Mouse (Mus musculus) liver, adult (tissue): ENCODE results near the gene Lypd6b.

Experiments
- GATA4 ChIP-seq: IDR thresholded peaks from 2 replicates; pipeline ENCODE4 v1.6.1; 2014; ENCODE audit warnings: mild to moderate bottlenecking, low read length; ENCODE audit not compliant: insufficient replicate concordance

The Lypd6b gene

DNA sequence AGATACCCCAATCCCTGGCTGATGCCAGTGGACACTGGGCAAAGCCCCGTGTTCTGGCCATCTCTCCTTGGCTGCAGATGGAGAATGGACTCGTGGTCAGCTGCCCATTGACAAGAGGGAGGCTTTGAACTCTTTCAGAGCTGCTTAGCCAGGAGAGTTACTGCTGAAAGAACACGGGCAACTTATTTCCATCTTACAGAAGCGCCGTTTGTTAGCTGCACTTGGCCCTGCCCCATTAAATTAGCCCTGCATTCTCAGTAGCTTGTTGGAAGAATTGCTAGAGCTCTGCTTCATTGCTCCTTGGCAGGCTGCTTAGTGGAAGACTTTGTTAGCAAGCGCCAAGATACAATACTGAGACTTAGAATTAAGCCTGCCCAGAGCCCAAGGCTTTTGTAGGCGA is 81.6 kb downstream of the Lypd6b start:
- TF ChIP-seq GATA4: no peak

DNA sequence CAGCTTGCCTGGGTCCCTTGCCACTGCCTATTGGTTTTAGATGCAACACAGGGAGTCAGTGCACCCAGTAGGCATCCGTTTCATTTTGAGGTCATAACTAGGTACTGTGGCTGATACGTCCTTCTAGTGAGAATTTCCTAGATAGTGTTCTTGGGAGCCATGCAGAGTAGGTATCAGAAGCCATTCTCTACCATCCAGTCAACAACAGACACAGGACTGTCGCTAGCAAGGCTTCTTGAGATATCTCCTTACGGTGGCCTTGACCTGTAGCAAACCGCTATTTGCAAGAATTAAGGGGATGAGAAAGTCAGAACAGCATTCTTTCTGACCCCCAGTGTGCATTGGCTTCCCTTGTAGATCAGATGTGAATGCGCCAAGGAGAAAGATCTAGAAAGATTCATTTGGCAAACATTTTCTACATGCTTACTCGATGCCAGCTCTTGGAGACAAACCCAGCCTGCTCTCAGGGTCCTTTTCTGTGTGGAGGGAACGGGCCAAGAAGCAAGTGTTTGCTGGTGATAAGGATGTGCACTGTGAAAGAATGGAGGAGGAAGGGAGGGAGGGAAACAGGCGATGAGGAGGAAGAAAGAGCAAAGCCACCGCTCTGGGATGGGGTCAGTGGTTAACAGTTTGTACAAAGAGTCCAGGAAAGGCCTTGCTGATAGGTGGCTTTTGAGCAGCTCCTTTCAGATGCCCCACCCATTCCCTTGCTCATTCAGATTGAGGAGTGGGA is 82.5 kb downstream of the Lypd6b start:
- TF ChIP-seq GATA4: no peak

DNA sequence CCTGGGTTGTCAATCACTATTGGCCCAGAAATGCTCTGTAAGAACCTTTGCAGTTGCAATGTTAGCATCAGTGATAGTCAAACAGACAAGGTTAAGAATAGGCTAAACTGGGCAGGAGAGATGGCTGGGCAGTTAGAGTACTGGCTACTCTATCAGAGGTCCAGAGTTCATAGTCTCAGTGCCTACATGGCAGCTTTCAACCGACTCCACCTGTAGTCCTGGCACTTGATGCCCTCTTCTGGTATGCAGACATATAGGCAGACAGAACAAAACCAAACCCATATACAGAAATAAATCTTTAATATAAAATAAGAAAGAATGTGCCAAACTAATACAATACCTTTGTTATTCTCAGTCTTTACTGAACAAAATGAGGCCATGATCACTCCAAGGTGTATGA is 83.5 kb downstream of the Lypd6b start:
- TF ChIP-seq GATA4: no peak

DNA sequence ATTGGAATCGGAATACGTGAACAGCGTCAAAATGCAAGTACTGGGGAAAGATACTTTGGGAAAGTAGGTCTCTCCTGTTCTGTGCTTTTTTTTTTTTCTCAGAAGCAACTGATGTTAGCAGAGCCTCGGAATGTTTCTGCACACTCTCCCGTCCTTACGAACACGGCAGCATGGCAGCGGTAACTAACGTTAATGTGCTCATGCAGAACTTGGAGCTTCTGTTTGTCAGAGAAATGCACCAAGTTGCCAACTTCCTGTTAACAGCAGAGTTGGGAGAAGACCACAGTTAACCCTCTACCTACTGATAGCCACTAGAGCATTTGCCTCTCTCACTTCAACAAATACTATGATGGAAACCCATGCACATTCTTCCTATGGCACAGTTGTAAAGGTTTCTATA is 93.0 kb downstream of the Lypd6b start:
- no peak for TF ChIP-seq GATA4

DNA sequence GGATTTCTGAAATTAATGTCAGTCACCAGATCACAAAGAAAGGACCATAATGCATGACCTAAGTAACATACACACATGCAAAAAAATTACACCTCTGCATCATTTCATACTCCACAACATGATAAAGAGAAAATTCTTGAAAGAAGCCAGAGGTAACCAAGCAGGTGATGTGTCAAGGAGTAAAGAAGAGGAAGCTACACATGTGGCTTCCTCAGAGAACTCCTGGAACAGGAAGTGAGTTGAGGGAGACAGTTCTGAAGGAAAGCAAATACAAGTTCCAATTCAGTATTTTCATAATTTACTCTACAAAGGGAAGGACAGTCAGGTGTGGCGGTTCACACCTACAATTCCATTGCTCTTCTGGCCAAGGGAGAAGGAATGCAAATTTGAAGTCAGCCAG is 93.5 kb downstream of the Lypd6b start:
- no peak for TF ChIP-seq GATA4

DNA sequence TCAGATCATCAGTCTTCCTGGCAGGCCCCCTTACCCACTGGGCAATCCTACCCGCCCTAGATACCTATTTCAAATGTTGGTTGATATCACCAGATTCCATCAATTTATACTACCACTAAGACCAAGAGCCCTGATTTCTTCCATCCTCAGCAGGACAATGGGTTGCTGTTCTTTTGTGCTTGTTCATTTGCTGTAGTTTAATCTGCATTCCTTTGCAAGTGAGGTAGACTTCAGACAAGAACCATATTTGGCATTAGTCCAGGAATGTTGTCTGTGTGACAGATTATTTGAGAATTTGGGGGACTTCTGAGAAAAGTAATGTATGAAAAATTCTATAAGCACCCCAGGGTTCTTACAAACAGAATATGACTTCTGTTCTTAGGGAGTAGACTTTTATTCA is 95.0 kb downstream of the Lypd6b start:
- TF ChIP-seq GATA4: no peak

DNA sequence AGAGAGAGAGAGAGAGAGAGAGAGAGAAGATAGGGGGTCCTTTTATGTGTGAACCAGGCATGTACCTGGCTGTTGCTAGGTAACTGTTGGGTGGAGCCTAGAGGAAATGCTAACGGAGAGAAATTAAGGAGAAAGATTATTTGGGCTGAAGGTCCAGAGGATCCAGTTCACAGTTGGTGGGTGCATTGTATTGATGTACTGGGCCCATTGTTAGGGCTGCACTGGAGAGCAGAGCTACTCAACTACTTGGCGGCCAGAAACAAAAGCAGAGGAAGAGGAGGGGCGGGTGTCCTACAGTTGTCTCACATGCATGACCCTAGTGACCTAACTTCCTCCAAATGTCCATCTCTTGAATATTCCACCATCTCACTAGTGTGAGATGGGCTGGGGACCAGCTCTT is 96.5 kb downstream of the Lypd6b start:
- no peak for TF ChIP-seq GATA4

DNA sequence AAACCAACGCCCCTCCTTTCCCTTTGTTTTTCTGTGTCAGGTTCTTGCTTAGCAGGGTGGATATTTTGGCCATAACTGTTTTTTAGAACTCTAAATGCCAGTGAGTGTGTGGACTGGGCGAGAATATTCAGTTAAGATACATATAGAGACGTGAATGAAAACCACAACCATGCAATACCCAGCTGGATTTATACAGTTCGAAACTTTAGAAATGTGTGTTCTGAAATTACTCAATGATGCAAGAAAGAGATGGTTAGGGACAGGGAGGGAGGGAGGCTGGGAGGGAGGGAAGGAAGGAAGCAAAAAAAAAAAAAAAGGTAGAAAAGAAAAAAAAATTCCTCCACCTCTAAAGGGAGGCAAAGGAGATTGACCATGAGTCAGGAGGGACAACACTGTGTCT is 98.7 kb downstream of the Lypd6b start:
- TF ChIP-seq GATA4: no peak

DNA sequence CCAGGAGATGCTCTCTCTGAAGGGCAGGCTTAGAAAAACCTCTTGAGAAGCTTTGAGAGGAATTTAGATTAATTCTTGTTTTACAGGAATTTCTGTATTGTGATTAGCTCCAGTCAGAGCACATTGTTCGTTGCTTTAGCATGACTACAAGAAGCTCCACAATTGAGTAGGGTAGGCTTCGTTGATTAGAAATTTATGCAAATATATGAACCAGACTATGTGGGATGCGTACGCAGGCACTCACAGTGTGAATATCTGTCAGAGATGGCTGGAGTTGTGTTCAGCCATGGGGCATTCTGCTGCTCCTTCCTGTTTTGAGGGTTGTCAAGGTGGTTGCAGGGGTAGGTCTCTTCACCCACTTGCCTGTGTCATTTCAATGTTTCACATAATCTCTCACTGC is 100.9 kb downstream of the Lypd6b start:
- no peak for TF ChIP-seq GATA4

DNA sequence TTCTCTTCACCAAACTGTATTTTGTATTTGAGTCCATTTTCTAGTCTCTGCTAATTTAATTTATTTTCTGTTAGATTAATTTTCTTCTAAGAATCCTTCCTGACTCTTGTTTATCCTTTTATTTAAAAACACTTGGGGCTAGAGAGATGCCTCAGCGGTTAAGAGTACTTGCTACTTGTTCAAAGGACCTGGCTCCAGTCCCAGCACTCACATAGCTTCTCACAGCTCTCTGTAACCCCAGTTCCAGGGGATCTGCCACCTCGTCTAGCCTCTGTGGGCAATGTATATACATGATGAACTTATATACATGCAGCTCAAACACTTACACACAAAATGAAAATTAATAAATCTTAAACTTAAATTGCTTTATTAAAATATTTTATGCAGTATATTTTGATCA is 103.2 kb downstream of the Lypd6b start:
- TF ChIP-seq GATA4: no peak

DNA sequence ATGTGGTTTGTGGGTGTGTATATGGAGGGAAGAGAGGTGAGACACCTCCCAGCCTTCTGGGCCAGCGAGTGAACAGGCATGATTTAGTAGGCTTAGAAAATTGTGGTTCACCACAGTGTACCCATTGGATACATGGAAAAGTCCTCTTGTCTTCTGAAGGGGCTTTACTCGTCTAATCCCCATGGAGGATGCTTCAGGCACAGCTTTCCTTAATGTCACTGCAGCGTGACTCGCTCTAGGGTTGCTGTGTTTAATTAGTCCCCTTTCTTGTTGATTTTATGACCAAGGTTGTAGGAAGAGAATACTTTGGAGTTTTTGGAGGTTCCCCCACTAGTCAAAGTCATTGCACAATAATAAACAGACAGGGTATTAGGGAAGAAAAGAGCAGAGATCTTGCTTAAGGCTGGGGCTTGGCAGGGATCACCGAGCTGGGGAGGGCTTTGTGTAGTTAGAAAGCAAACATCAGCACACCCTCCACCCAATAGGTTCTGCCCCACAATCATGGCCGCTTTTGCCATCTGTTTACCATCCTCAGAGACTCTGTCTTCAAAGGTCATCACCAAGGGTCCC is 122.4 kb downstream of the Lypd6b start:
- TF ChIP-seq GATA4: no peak

DNA sequence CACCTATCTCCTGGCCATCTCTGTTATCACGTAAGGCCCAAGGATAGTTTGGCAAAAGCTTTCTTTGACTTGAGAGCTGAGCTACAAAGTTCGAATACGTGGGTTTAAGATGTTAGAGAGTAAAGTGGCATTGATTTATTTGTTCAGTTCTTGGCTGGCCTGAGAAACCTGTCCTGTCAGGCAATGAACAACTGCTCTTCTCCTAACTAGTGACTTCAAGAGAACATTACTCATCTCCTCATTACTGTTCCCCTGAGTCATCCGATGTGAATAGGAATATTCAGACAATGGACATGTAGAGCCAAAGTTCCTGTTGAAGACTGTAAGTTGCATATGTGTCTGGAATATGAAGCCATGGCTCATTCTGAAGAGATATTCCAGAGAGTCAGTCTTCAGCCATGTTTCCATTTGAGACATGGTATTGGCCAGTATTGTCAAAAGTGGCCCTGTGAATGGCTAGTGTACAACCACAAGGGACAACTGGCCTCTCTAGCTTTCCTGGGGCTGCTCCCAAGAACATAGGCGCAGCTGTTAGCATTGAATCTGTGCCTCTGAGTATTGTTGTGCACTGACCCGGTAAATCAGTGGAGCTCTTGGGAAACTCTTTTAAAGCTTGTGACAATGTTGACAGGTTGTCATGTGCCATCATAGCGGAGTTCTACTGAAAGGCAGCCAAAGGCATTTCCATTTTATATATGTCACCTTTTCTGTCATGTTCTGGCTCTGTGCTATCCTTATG is 124.0 kb downstream of the Lypd6b start:
- no peak for TF ChIP-seq GATA4

DNA sequence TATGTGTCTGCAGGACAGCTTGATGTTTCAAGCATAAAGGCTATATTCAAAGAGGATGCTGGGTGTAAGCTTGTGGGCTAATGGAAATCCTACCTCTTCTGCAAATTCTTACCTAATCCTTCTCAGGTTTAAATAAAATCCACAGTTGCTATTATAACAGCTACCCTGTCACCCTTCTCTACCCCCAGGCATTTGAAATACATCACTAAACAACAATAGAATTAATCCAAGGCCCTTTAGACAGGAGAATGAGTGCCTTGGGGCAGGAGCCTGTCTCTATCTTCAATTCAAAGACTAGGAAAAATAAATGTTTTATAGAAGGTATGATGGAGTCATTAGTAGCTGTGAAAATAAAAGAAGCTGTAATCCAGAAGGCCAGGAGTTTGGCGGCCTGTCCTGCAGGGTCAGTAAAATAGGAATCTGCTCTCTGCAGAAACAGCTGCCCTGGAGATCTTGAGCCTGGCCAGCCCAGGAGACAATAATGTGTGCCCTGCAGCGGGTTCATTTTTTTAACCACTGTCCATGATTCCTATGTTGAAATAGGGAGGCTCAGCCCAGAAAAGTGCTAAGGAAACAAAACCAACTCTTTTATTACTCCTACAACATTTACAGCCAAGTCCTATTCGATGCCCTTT is 124.9 kb downstream of the Lypd6b start:
- no peak for TF ChIP-seq GATA4

DNA sequence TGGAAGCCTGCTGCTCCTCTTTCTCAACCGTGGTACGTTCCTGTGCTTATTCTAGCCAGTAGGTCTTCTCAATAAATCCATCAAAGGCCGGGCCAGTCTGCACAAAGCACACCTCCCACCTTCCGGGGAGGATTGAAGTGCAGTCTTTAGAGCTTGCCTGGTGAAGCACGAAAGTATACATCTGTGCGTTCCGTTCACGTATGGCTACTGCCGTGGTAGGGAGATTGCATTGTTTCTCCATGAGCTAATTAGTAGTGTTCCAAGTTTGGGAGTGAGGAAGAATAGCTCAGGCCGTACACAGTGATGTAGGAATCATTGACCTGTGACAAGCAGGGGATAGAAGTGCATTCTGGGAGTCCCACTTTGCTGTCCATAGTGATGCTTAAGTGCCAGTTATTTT is 130.0 kb downstream of the Lypd6b start:
- TF ChIP-seq GATA4: no peak

DNA sequence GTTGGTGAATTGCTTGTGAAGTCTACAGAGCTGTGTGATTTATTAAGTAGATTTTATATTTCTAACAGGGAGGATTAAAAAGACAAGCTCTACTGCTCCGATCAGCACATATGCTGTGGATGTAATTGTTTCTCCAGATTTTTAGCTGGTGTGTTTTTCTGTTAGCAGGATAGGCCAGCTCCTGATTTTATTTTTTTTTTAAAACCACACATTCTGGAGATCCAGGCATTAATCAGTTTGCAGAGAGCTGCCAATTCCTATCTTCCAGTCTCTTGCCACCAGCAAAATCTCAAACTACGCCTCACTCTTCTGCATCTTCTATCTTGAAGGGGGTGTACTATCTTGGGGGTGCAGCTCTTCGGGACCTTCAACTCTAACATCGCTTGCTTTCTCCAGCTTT is 130.6 kb downstream of the Lypd6b start:
- no peak for TF ChIP-seq GATA4

DNA sequence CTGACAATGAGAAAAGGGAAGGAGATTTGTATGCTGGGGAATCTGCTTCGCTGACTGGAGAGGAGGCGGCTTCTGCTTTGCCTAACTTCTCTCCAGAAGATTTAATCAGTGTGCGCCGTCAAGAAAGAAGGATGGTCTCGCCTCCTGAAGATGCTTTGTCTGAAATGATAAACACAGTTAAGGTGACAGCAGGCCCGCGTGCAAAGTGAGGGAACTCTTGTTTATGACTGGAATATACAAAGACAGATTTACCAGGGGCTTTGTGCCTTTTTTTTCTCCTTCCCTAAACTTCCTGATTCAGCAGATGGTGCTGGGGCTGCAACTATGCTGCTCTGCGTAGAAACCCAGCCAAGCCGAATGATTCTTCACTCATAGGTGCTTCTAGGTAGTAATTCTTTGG is 131.2 kb downstream of the Lypd6b start:
- no peak for TF ChIP-seq GATA4
